18 mouse cellular contexts compared by ENCODE assay signal in genomic region chrX:81704023-81704422, GRCm38 (mm10).
"Had no signal": no experiment of that assay in that cellular context is flagged by ENCODE, and none has a peak within 500 bp of the region (broad histone marks: within the 10 kb centered on the region; RNA-seq: fewer than 3 reads in every experiment).

No protein-coding gene starts in this region.

- H3K4me3 ChIP-seq: lung, embryonic 15.5 days; midbrain, embryonic 10.5 days; midbrain, embryonic 12.5 days; myocyte; neural tube, embryonic 13.5 days; neural tube, embryonic 15.5 days had no signal

- H3K27ac ChIP-seq: lung, embryonic 15.5 days; midbrain, embryonic 10.5 days; midbrain, embryonic 12.5 days; neural tube, embryonic 13.5 days; neural tube, embryonic 15.5 days had no signal

- DNase-seq: liver, postnatal 0 days; lung, adult 2 months; lung, postnatal 10 days; lung, postnatal 4 days; midbrain, embryonic 14.5 days; retina, postnatal 1 day; right cerebral cortex, postnatal 14 days; right cerebral cortex, postnatal 4 days; spleen, adult 18-20 months; thymus, adult 2 months; thymus, postnatal 25 days; thymus, postnatal 4 days had no signal
